ENCODE assay signal across 16 mouse cellular contexts in genomic region chr1:36133041-36133440, GRCm38 (mm10).
A peak's percentile ranks its signal among the peaks of the same experiment; 100 is the strongest.
DNase-seq lines count a peak whose midpoint lies in the region; ATAC-seq lines count a peak whose summit lies in the region.
"Had no signal": no experiment of that assay in that cellular context is flagged by ENCODE, and none has a peak within 500 bp of the region (broad histone marks: within the 10 kb centered on the region; RNA-seq: fewer than 3 reads in every experiment).

No protein-coding gene starts in this region.

- H3K27me3 ChIP-seq in forebrain, embryonic 15.5 days, result no peaks in the 10 kb centered on the region
- H3K27me3 ChIP-seq in forebrain, embryonic 13.5 days, result no peaks in the 10 kb centered on the region
- no peaks in the 10 kb centered on the region for H3K27me3 ChIP-seq in hindbrain, embryonic 13.5 days
- H3K27me3 ChIP-seq: limb, embryonic 12.5 days; stomach, embryonic 15.5 days had no signal

- H3K4me1 ChIP-seq in forebrain, embryonic 15.5 days, result peaks cover 5% of the 10 kb centered on the region; the same call in 1 of the 2 replicates
- H3K4me1 ChIP-seq in forebrain, embryonic 13.5 days, result no peaks in the 10 kb centered on the region
- 0 out of 2 replicates have a peak, but pooled peaks cover 5% of the 10 kb centered on the region for H3K4me1 ChIP-seq in hindbrain, embryonic 13.5 days (replicated peaks)

- no peaks in the 10 kb centered on the region for H3K9me3 ChIP-seq in forebrain, embryonic 15.5 days
- H3K9me3 ChIP-seq in forebrain, embryonic 13.5 days (replicated peaks), result no peaks in the 10 kb centered on the region
- no peaks in the 10 kb centered on the region for H3K9me3 ChIP-seq in hindbrain, embryonic 13.5 days
- H3K9me3 ChIP-seq: limb, embryonic 12.5 days; stomach, embryonic 15.5 days had no signal

- no peaks in the 10 kb centered on the region for H3K36me3 ChIP-seq in forebrain, embryonic 15.5 days
- no peaks in the 10 kb centered on the region for H3K36me3 ChIP-seq in forebrain, embryonic 13.5 days (ENCODE audit: poor library complexity, severe bottlenecking)
- no peaks in the 10 kb centered on the region for H3K36me3 ChIP-seq in macrophage (ENCODE audit: inconsistent target)
- no peaks in the 10 kb centered on the region for H3K36me3 ChIP-seq in hindbrain, embryonic 13.5 days
- H3K36me3 ChIP-seq: limb, embryonic 12.5 days; stomach, embryonic 15.5 days had no signal

- H3K27ac ChIP-seq in forebrain, embryonic 15.5 days (replicated peaks), result no peak overlapping the region
- H3K27ac ChIP-seq in forebrain, embryonic 13.5 days, result no peak overlapping the region
- H3K27ac ChIP-seq in macrophage, result peak overlapping the region; percentile 88
- H3K27ac ChIP-seq in hindbrain, embryonic 13.5 days, result no peak overlapping the region
- H3K27ac ChIP-seq: limb, embryonic 12.5 days; stomach, embryonic 15.5 days had no signal

- DNase-seq in lung, postnatal 36 days, result peak; percentile 23
- no peak for DNase-seq in lung, postnatal 25 days (ENCODE audit: low spot score)
- peak; percentile 66 for DNase-seq in thymus, postnatal 25 days
- no peak for DNase-seq in kidney, adult 9 months
- DNase-seq: adrenal gland, postnatal 25 days; cerebellum, adult 9-10 months; kidney, postnatal 14 days; layer of hippocampus, postnatal 36 days; lung, postnatal 14 days had no signal

- 79% methylated on average over 8 of the region's 8 CpGs for WGBS in forebrain, embryonic 15.5 days
- 81% methylated on average over 8 of the region's 8 CpGs for WGBS in forebrain, embryonic 13.5 days
- 12% methylated on average over 8 of the region's 8 CpGs for WGBS in macrophage (ENCODE audit: missing documents)
- 74% methylated on average over 8 of the region's 8 CpGs for whole genome bisulfite sequencing in hindbrain, embryonic 13.5 days

- H3K4me2 ChIP-seq in forebrain, embryonic 15.5 days (replicated peaks), result no peak overlapping the region
- H3K4me2 ChIP-seq in forebrain, embryonic 13.5 days, result no peak overlapping the region
- no peak overlapping the region for H3K4me2 ChIP-seq in hindbrain, embryonic 13.5 days
- H3K4me2 ChIP-seq: limb, embryonic 12.5 days; stomach, embryonic 15.5 days had no signal

- no peak overlapping the region for H3K9ac ChIP-seq in forebrain, embryonic 15.5 days (replicated peaks)
- H3K9ac ChIP-seq in forebrain, embryonic 13.5 days, result no peak overlapping the region
- H3K9ac ChIP-seq in hindbrain, embryonic 13.5 days, result no peak overlapping the region
- H3K9ac ChIP-seq: limb, embryonic 12.5 days; stomach, embryonic 15.5 days had no signal

- no peak overlapping the region for H3K4me3 ChIP-seq in forebrain, embryonic 15.5 days
- no peak overlapping the region for H3K4me3 ChIP-seq in forebrain, embryonic 13.5 days
- H3K4me3 ChIP-seq in macrophage (ENCODE audit: inconsistent target), result no peak overlapping the region
- H3K4me3 ChIP-seq in hindbrain, embryonic 13.5 days, result no peak overlapping the region
- H3K4me3 ChIP-seq: limb, embryonic 12.5 days; stomach, embryonic 15.5 days had no signal

- ATAC-seq in forebrain, embryonic 15.5 days (replicated peaks), result 0 out of 2 replicates have a peak, but pooled peaks have one; percentile 19
- no peak for ATAC-seq in forebrain, embryonic 13.5 days
- no peak for ATAC-seq in hindbrain, embryonic 13.5 days (ENCODE audit: low FRiP score)
- ATAC-seq: midbrain, embryonic 16.5 days had no signal

- H3K79me2 ChIP-seq in macrophage (ENCODE audit: inconsistent target), result no peaks in the 10 kb centered on the region

Comparison
In these comparisons a context has a peak if more than half of its experiments do, and no peak if none do; other contexts are left out.
1. DNase-seq: peak in lung, postnatal 36 days (single experiment) and thymus, postnatal 25 days (single experiment); none in lung, postnatal 25 days (single experiment) and kidney, adult 9 months (single experiment).